Mouse (Mus musculus): ENCODE data around the gene Tnf.

Tnf gene

GRCm38 (mm10) chr17:35168541-35169207 lies 33.1 kb downstream of the Tnf start:
- no peak for DNase-seq

- DNase-seq, result peak; percentile 63
Measured at GRCm38 (mm10) chr17:35167794-35168193, 34.0 kb downstream of the Tnf start.

GRCm38 (mm10) chr17:35166352-35167035 lies 35.3 kb downstream of the Tnf start:
- DNase-seq, result peak; percentile 70

- no peak for DNase-seq
Measured at GRCm38 (mm10) chr17:35165451-35166155, 36.2 kb downstream of the Tnf start.

GRCm38 (mm10) chr17:35164568-35165450 lies 37.0 kb downstream of the Tnf start, which contains the start of gene Prrc2a:
Prrc2a (minus strand) TSS chr17:35164897.
- peak; percentile 99 for DNase-seq

GRCm38 (mm10) chr17:35164218-35164567 lies 37.6 kb downstream of the Tnf start:
- no peak for DNase-seq

GRCm38 (mm10) chr17:35163326-35164081 lies 38.3 kb downstream of the Tnf start:
- no peak for DNase-seq

GRCm38 (mm10) chr17:35162730-35163129 lies 39.1 kb downstream of the Tnf start:
- no peak for DNase-seq

GRCm38 (mm10) chr17:35162121-35162520 lies 39.7 kb downstream of the Tnf start:
- no peak for DNase-seq

GRCm38 (mm10) chr17:35161421-35161820 lies 40.4 kb downstream of the Tnf start:
- DNase-seq, result no peak

- DNase-seq, result no peak
Measured at GRCm38 (mm10) chr17:35159638-35160037, 42.2 kb downstream of the Tnf start.

- no peak for DNase-seq
Measured at GRCm38 (mm10) chr17:35158850-35159593, 42.8 kb downstream of the Tnf start.

GRCm38 (mm10) chr17:35157661-35158175 lies 44.1 kb downstream of the Tnf start:
- no peak for DNase-seq

- DNase-seq, result no peak
Measured at GRCm38 (mm10) chr17:35157254-35157653, 44.6 kb downstream of the Tnf start.

GRCm38 (mm10) chr17:35156461-35157200 lies 45.2 kb downstream of the Tnf start:
- no peak for DNase-seq

- DNase-seq, result no peak
Measured at GRCm38 (mm10) chr17:35155451-35155850, 46.4 kb downstream of the Tnf start.

GRCm38 (mm10) chr17:35154616-35155015 lies 47.2 kb downstream of the Tnf start:
- no peak for DNase-seq

- no peak for DNase-seq
Measured at GRCm38 (mm10) chr17:35153931-35154330, 47.9 kb downstream of the Tnf start.

- no peak for DNase-seq
Measured at GRCm38 (mm10) chr17:35153077-35153476, 48.7 kb downstream of the Tnf start.

GRCm38 (mm10) chr17:35152121-35152520 lies 49.7 kb downstream of the Tnf start:
- no peak for DNase-seq

All from right cerebral cortex, adult 18-20 months (tissue).